Mouse (Mus musculus) stomach, embryonic 14.5 days (tissue): ENCODE results near the gene Ddi2. TPM values are rescaled to one million over a fixed set of nuclear protein-coding genes. Genes with fewer than 3 reads are reported as not detected.

Experiments used
- ATAC-seq: fragments of 200-750 bp; cut with Nextera tagmentation; 2 replicates; pipeline ENCODE4 v1.8.0; 2017; ENCODE audit warnings: low read depth, moderate TSS enrichment; ENCODE audit not compliant: insufficient number of reproducible peaks, insufficient read depth, low FRiP score
- H3K27ac ChIP-seq: fragments of 300-500 bp; sonication (generic); 2 replicates; pipeline ENCODE4 v1.5.1; 2014; ENCODE audit warnings: mild to moderate bottlenecking, low read length, moderate library complexity, mixed read lengths
- H3K27me3 ChIP-seq: fragments of 300-500 bp; sonication (generic); 2 replicates; pipeline ENCODE4 v1.6.1; 2014; ENCODE audit warnings: low read length, control low read depth, mixed read lengths; ENCODE audit not compliant: control insufficient read depth, insufficient read depth
- H3K36me3 ChIP-seq: fragments of 300-500 bp; sonication (generic); 2 replicates; pipeline ENCODE4 v1.6.1; 2014; ENCODE audit warnings: mild to moderate bottlenecking, control low read depth, low read length, moderate library complexity, mixed read lengths; ENCODE audit not compliant: control insufficient read depth, insufficient read depth
- H3K4me1 ChIP-seq: fragments of 300-500 bp; sonication (generic); 2 replicates; pipeline ENCODE4 v1.6.1; 2014; ENCODE audit warnings: low read length, control low read depth, mixed read lengths; ENCODE audit not compliant: control insufficient read depth, insufficient read depth
- H3K4me2 ChIP-seq: fragments of 300-500 bp; sonication (generic); replicated peaks from 2 replicates; pipeline ENCODE4 v1.6.1; 2014; ENCODE audit warnings: low read depth, low read length, control low read depth
- H3K4me3 ChIP-seq: fragments of 300-500 bp; sonication (generic); 2 replicates; pipeline ENCODE4 v1.5.1; 2014; ENCODE audit warnings: low read depth, low read length, control low read depth
- H3K9ac ChIP-seq: fragments of 300-500 bp; sonication (generic); replicated peaks from 2 replicates; pipeline ENCODE4 v1.6.1; 2014; ENCODE audit warnings: low read depth, mild to moderate bottlenecking, control low read depth, low read length, moderate library complexity, mixed read lengths
- H3K9me3 ChIP-seq: fragments of 300-500 bp; sonication (generic); 2 replicates; pipeline ENCODE4 v1.6.1; 2016; ENCODE audit warnings: low read depth, low read length, control low read depth; ENCODE audit not compliant: control insufficient read depth
- WGBS: fragments of 180-500 bp; shearing (Covaris S2); extraction: QIAGEN DNeasy Blood & Tissue Kit; methylation state at CpG from one replicate; pipeline ENCODE4 v1.1.7; 2014; 5-methylcytosine and 5-hydroxymethylcytosine counted together
- polyA plus RNA-seq: library from polyadenylated mRNA; unstranded; fragments of >200 nt; fragmentation: Nextera tagmentation; extraction: Ambion mirVana; gene quantifications from 2 replicates; pipeline ENCODE4 v1.2.1, GENCODE M21; 2014

Gene Ddi2
- polyA plus RNA-seq, 1 experiment from 2014 or later: 19.6 TPM

DNA sequence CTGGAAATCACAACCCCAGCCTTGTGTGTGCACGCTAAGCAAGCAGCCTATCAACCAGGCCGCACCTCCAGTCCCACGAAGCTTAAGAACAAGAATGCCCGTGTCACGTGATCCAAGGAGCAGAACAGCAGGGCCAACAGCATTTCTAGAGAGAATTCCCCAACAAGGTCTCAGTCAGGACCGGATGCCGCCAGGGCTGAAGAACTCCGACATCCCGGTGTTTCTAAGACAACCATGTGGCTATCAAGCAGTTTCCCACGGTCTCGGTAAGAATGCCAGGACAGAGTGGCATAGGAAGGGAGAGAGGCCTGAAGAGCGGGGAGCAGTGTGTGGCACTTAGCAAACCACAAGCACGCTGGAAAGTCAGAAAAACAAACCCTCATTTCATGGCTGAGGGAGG lies 69.4 kb downstream of the Ddi2 start:
- H3K27me3 ChIP-seq: no peaks in the 10 kb centered on the region
- no peak overlapping the region for H3K4me3 ChIP-seq
- H3K27ac ChIP-seq: no peak overlapping the region
- ATAC-seq: no peak
- H3K4me1 ChIP-seq: no peaks in the 10 kb centered on the region
- H3K9ac ChIP-seq: no peak overlapping the region
- WGBS: 90% methylated on average over 13 of the region's 13 CpGs
- no peaks in the 10 kb centered on the region for H3K9me3 ChIP-seq
- peaks cover 10% of the 10 kb centered on the region for H3K36me3 ChIP-seq
- no peak overlapping the region for H3K4me2 ChIP-seq

DNA sequence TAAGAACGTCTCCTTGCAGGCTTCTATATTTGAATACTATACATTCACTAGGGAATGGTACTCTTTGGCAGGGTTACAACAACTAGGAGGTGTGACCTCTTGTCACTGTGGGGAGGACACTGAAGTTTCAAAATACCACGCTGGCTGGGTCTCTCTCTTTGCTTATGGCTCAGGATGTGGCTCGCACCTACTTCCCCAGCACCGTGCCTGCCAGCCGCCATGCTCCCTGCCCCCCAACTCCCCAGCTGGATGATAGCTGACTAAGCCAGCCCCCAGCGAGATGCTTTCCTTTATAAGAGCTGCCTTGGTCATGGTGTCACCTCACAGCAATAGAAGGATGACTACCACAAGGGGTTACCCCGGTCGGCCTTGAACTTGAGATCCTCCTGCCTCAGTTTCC lies 70.2 kb downstream of the Ddi2 start:
- no peaks in the 10 kb centered on the region for H3K9me3 ChIP-seq
- H3K27ac ChIP-seq: no peak overlapping the region
- H3K4me2 ChIP-seq: no peak overlapping the region
- H3K9ac ChIP-seq: no peak overlapping the region
- no peaks in the 10 kb centered on the region for H3K4me1 ChIP-seq
- no peak overlapping the region for H3K4me3 ChIP-seq
- peaks cover 10% of the 10 kb centered on the region; the same call in 1 of the 2 replicates for H3K36me3 ChIP-seq
- H3K27me3 ChIP-seq: no peaks in the 10 kb centered on the region
- WGBS: 87% methylated on average over 8 of the region's 8 CpGs
- ATAC-seq: no peak

- Histone ChIP-seq H3K27me3 (no peaks in the 10 kb centered on the region), H3K4me3 (no peak overlapping the region), H3K4me2 (no peak overlapping the region), H3K9me3 (no peaks in the 10 kb centered on the region), H3K27ac (no peak overlapping the region), H3K9ac (no peak overlapping the region), H3K4me1 (no peaks in the 10 kb centered on the region), H3K36me3 (peaks cover 10% of the 10 kb centered on the region; the same call in 1 of the 2 replicates)
- ATAC-seq: no peak
- 90% methylated on average over 10 of the region's 10 CpGs for WGBS
Observed at GRCm38 (mm10) chr4:141651944-141652343, 71.3 kb downstream of the Ddi2 start.

DNA sequence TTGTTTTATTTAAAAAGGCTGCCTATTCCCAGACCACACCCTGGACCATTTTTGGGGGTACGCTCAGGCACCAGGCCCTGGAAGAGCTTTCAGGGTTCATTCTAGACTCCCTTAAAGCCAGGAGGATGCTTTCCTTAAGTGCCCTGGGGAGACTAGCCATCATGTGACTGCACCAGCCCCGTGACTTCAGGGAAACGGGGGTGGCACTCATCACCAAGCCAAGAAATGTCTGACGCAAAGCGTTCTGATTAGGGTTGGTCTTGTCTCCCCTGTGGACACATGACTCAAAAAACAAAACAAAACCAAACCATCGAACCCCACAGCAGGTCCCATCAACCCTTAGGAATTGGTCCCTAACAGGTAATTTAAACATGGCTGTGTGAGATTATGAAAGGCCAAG lies 71.9 kb downstream of the Ddi2 start:
- H3K27me3 ChIP-seq: no peaks in the 10 kb centered on the region
- H3K27ac ChIP-seq: no peak overlapping the region
- no peaks in the 10 kb centered on the region for H3K9me3 ChIP-seq
- 84% methylated on average over 6 of the region's 6 CpGs for WGBS
- peaks cover 10% of the 10 kb centered on the region; the same call in 1 of the 2 replicates for H3K36me3 ChIP-seq
- ATAC-seq: no peak
- no peak overlapping the region for H3K4me3 ChIP-seq
- H3K9ac ChIP-seq: no peak overlapping the region
- H3K4me2 ChIP-seq: no peak overlapping the region
- no peaks in the 10 kb centered on the region for H3K4me1 ChIP-seq

- H3K9ac ChIP-seq: no peak overlapping the region
- H3K27ac ChIP-seq: no peak overlapping the region
- no peak for ATAC-seq
- no peak overlapping the region for H3K4me2 ChIP-seq
- no peaks in the 10 kb centered on the region for H3K9me3 ChIP-seq
- no peaks in the 10 kb centered on the region for H3K4me1 ChIP-seq
- H3K27me3 ChIP-seq: no peaks in the 10 kb centered on the region
- H3K4me3 ChIP-seq: no peak overlapping the region
- peaks cover 10% of the 10 kb centered on the region; the same call in 1 of the 2 replicates for H3K36me3 ChIP-seq
- WGBS: 78% methylated on average over 6 of the region's 6 CpGs
Observed at GRCm38 (mm10) chr4:141649244-141649643, 74.0 kb downstream of the Ddi2 start.

GRCm38 (mm10) chr4:141648262-141648661 lies 75.0 kb downstream of the Ddi2 start:
- 92% methylated on average over 5 of the region's 5 CpGs for WGBS

GRCm38 (mm10) chr4:141647187-141647586 lies 76.0 kb downstream of the Ddi2 start:
- no peak overlapping the region for H3K27ac ChIP-seq
- H3K9ac ChIP-seq: no peak overlapping the region
- H3K27me3 ChIP-seq: no peaks in the 10 kb centered on the region
- H3K9me3 ChIP-seq: no peaks in the 10 kb centered on the region
- H3K4me2 ChIP-seq: no peak overlapping the region
- H3K4me3 ChIP-seq: no peak overlapping the region
- peaks cover 12% of the 10 kb centered on the region; the same call in 1 of the 2 replicates for H3K4me1 ChIP-seq
- 95% methylated on average over 3 of the region's 3 CpGs for WGBS
- H3K36me3 ChIP-seq: peaks cover 14% of the 10 kb centered on the region
- ATAC-seq: no peak

More at GRCm38 (mm10) chr4:141648262-141648661, 75.0 kb downstream of the Ddi2 start:
- Histone ChIP-seq H3K27ac (no peak overlapping the region), H3K27me3 (no peaks in the 10 kb centered on the region), H3K9me3 (no peaks in the 10 kb centered on the region), H3K4me2 (no peak overlapping the region), H3K4me1 (peaks cover 10% of the 10 kb centered on the region; the same call in 1 of the 2 replicates), H3K36me3 (peaks cover 10% of the 10 kb centered on the region; the same call in 1 of the 2 replicates), H3K9ac (no peak overlapping the region), H3K4me3 (no peak overlapping the region)
- no peak for ATAC-seq

GRCm38 (mm10) chr4:141645988-141646387 lies 77.2 kb downstream of the Ddi2 start:
- ATAC-seq: no peak
- Histone ChIP-seq H3K4me2 (no peak overlapping the region), H3K27me3 (no peaks in the 10 kb centered on the region), H3K4me3 (no peak overlapping the region), H3K9ac (no peak overlapping the region), H3K36me3 (peaks cover 19% of the 10 kb centered on the region), H3K4me1 (peaks cover 12% of the 10 kb centered on the region; the same call in 1 of the 2 replicates), H3K27ac (no peak overlapping the region), H3K9me3 (no peaks in the 10 kb centered on the region)
- WGBS: 91% methylated on average over 8 of the region's 8 CpGs
